Mouse (Mus musculus) heart, adult 2 months (tissue): ENCODE results near the gene D430041D05Rik.

Source experiments
- CTCF ChIP-seq: fragments of 200-600 bp; IDR thresholded peaks from 2 replicates; pipeline ENCODE4 v1.8.1; 2022; ENCODE audit warnings: antibody characterized with exemption, mild to moderate bottlenecking, moderate library complexity
- EP300 ChIP-seq: fragments of 200-500 bp; IDR thresholded peaks from 2 replicates; pipeline ENCODE4 v1.6.1; 2011; ENCODE audit warnings: low read depth, low read length, control low read depth; ENCODE audit not compliant: insufficient read depth
- POLR2A ChIP-seq: fragments of 200-500 bp; IDR thresholded peaks from 2 replicates; pipeline ENCODE4 v1.6.1; 2011; ENCODE audit warnings: mild to moderate bottlenecking, low read depth, low read length, control low read depth; ENCODE audit not compliant: insufficient read depth

GRCm38 (mm10) chr2:104242055-104242454, 168.8 kb downstream of the D430041D05Rik start:
- TF ChIP-seq POLR2A (no peak), CTCF (no peak), EP300 (no peak)
